Mouse (Mus musculus) hindbrain, embryonic 12.5 days (tissue): ENCODE measurements around the gene Bach2. TPM values are rescaled to one million over a fixed set of nuclear protein-coding genes. Genes with fewer than 3 reads are reported as not detected.
A peak's percentile ranks its signal among the peaks of the same experiment; 100 is the strongest.

Source experiments
- ATAC-seq: fragments of 200-750 bp; cut with Nextera tagmentation; 2 replicates; pipeline ENCODE4 v1.8.0; 2017; ENCODE audit warnings: moderate TSS enrichment; ENCODE audit not compliant: low FRiP score
- H3K27ac ChIP-seq: fragments of 300-500 bp; sonication (generic); 2 replicates; pipeline ENCODE4 v1.5.1; 2016; ENCODE audit warnings: mild to moderate bottlenecking
- H3K27me3 ChIP-seq: fragments of 300-500 bp; sonication (generic); 2 replicates; pipeline ENCODE4 v1.6.1; 2016; ENCODE audit warnings: mild to moderate bottlenecking
- H3K36me3 ChIP-seq: fragments of 300-500 bp; sonication (generic); 2 replicates; pipeline ENCODE4 v1.6.1; 2016; ENCODE audit warnings: mild to moderate bottlenecking
- H3K4me1 ChIP-seq: fragments of 300-500 bp; sonication (generic); 2 replicates; pipeline ENCODE4 v1.6.1; 2016
- H3K4me2 ChIP-seq: fragments of 300-500 bp; sonication (generic); replicated peaks from 2 replicates; pipeline ENCODE4 v1.6.1; 2016; ENCODE audit warnings: mild to moderate bottlenecking
- H3K4me3 ChIP-seq: fragments of 300-500 bp; sonication (generic); 2 replicates; pipeline ENCODE4 v1.5.1; 2016; ENCODE audit warnings: mild to moderate bottlenecking
- H3K9ac ChIP-seq: fragments of 300-500 bp; sonication (generic); 2 replicates; pipeline ENCODE4 v1.6.1; 2016; ENCODE audit warnings: mild to moderate bottlenecking, moderate library complexity
- H3K9me3 ChIP-seq: fragments of 300-500 bp; sonication (generic); replicated peaks from 2 replicates; pipeline ENCODE4 v1.6.1; 2016; ENCODE audit warnings: mild to moderate bottlenecking
- WGBS: fragments of 180-500 bp; shearing (Covaris S2); methylation state at CpG from one replicate; pipeline ENCODE4 v1.1.7; 2016; 5-methylcytosine and 5-hydroxymethylcytosine counted together
- polyA plus RNA-seq: library from polyadenylated mRNA; unstranded; fragments of >200 nt; fragmentation: Nextera tagmentation; extraction: Ambion mirVana; gene quantifications from 2 replicates; pipeline ENCODE4 v1.2.1, GENCODE M21; 2016

The Bach2 gene
- polyA plus RNA-seq, 1 experiment from 2014 or later, result 27.3 TPM

- no peak overlapping the region for H3K27ac ChIP-seq
- no peak overlapping the region for H3K4me2 ChIP-seq
- no peak overlapping the region for H3K4me3 ChIP-seq
- no peak overlapping the region for H3K9ac ChIP-seq
- no peaks in the 10 kb centered on the region for H3K36me3 ChIP-seq
- H3K9me3 ChIP-seq, result no peaks in the 10 kb centered on the region
- 23% methylated on average over 12 of the region's 12 CpGs for WGBS
- no peak for ATAC-seq
- no peaks in the 10 kb centered on the region for H3K4me1 ChIP-seq
- no peaks in the 10 kb centered on the region for H3K27me3 ChIP-seq
These were observed 362.5 kb downstream of the Bach2 start for GRCm38 (mm10) chr4:32601135-32601534.

- no peak within 1 kb of the TSS for H3K4me2 ChIP-seq
- no peak within 1 kb of the TSS for H3K4me3 ChIP-seq
- H3K9me3 ChIP-seq, result no peaks in the 10 kb centered on the region
- H3K27ac ChIP-seq, result no peak within 1 kb of the TSS
- WGBS, result 76% methylated on average over 3 of the region's 3 CpGs
- H3K36me3 ChIP-seq, result no peaks in the 10 kb centered on the region
- H3K4me1 ChIP-seq, result no peaks in the 10 kb centered on the region
- no peak within 1 kb of the TSS for H3K9ac ChIP-seq
- H3K27me3 ChIP-seq, result no peaks in the 10 kb centered on the region
- no peak for ATAC-seq
These were observed 364.1 kb downstream of the Bach2 start, which contains the start of gene Gja10 for GRCm38 (mm10) chr4:32602660-32603059. Gene Gja10, minus strand, starts transcription at chr4:32602760.

GRCm38 (mm10) chr4:32615034-32615881 is 376.7 kb downstream of the Bach2 start, which contains the start of gene Casp8ap2:
Gene Casp8ap2, plus strand, starts transcription at chr4:32615451.
- peaks cover 15% of the 10 kb centered on the region for H3K4me1 ChIP-seq
- no peaks in the 10 kb centered on the region for H3K36me3 ChIP-seq
- H3K4me2 ChIP-seq, result peak within 1 kb of the TSS; percentile 83
- under 1% methylated on average over 66 of the region's 67 CpGs for WGBS
- peak within 1 kb of the TSS; percentile 83 for H3K27ac ChIP-seq
- peak within 1 kb of the TSS; percentile 93 for H3K4me3 ChIP-seq
- ATAC-seq, result peak; percentile 100
- H3K27me3 ChIP-seq, result no peaks in the 10 kb centered on the region
- no peaks in the 10 kb centered on the region for H3K9me3 ChIP-seq
- H3K9ac ChIP-seq, result peak within 1 kb of the TSS; percentile 88

GRCm38 (mm10) chr4:32621637-32622036 is 383.0 kb downstream of the Bach2 start:
- H3K4me2 ChIP-seq, result no peak overlapping the region
- H3K27me3 ChIP-seq, result no peaks in the 10 kb centered on the region
- H3K9me3 ChIP-seq, result no peaks in the 10 kb centered on the region
- H3K36me3 ChIP-seq, result 0 out of 2 replicates have a peak, but pooled peaks cover 5% of the 10 kb centered on the region
- H3K27ac ChIP-seq, result no peak overlapping the region
- no peak overlapping the region for H3K4me3 ChIP-seq
- H3K4me1 ChIP-seq, result peaks cover 6% of the 10 kb centered on the region
- ATAC-seq, result no peak
- H3K9ac ChIP-seq, result 0 out of 2 replicates have a peak overlapping the region, but pooled peaks have one; percentile 13
